Mouse (Mus musculus) kidney, embryonic 14.5 days (tissue): ENCODE results near the gene Pknox1. TPM values are rescaled to one million over a fixed set of nuclear protein-coding genes. Genes with fewer than 3 reads are reported as not detected.
"Not testable (repeated sequence)": the region's sequence is repeated elsewhere in the genome, so short reads cannot be mapped to it uniquely, and the experiment has no call there.

Experiments used
- ATAC-seq: fragments of 200-750 bp; cut with Nextera tagmentation; 2 replicates; pipeline ENCODE4 v1.8.0; 2017; ENCODE audit warnings: moderate number of reproducible peaks, mild to moderate bottlenecking, moderate TSS enrichment, moderate library complexity; ENCODE audit not compliant: low FRiP score, low TSS enrichment
- H3K27ac ChIP-seq: fragments of 300-500 bp; sonication (generic); 2 replicates; pipeline ENCODE4 v1.5.1; 2014; ENCODE audit warnings: low read depth, mild to moderate bottlenecking, low read length, moderate library complexity, mixed read lengths
- H3K27me3 ChIP-seq: fragments of 300-500 bp; sonication (generic); 2 replicates; pipeline ENCODE4 v1.6.1; 2014; ENCODE audit warnings: mild to moderate bottlenecking, low read length; ENCODE audit not compliant: control insufficient read depth, insufficient read depth
- H3K36me3 ChIP-seq: fragments of 300-500 bp; sonication (generic); 2 replicates; pipeline ENCODE4 v1.6.1; 2014; ENCODE audit warnings: low read length, mixed read lengths; ENCODE audit not compliant: control insufficient read depth, insufficient read depth
- H3K4me1 ChIP-seq: fragments of 300-500 bp; sonication (generic); 2 replicates; pipeline ENCODE4 v1.6.1; 2014; ENCODE audit warnings: low read length, mixed read lengths; ENCODE audit not compliant: control insufficient read depth, insufficient read depth
- H3K4me2 ChIP-seq: fragments of 300-500 bp; sonication (generic); replicated peaks from 2 replicates; pipeline ENCODE4 v1.6.1; 2014; ENCODE audit warnings: low read depth, mild to moderate bottlenecking, low read length
- H3K4me3 ChIP-seq: fragments of 300-500 bp; sonication (generic); 2 replicates; pipeline ENCODE4 v1.5.1; 2014; ENCODE audit warnings: mild to moderate bottlenecking, low read length
- H3K9ac ChIP-seq: fragments of 300-500 bp; sonication (generic); 2 replicates; pipeline ENCODE4 v1.6.1; 2014; ENCODE audit warnings: low read depth, mild to moderate bottlenecking, low read length, moderate library complexity
- H3K9me3 ChIP-seq: fragments of 300-500 bp; sonication (generic); 2 replicates; pipeline ENCODE4 v1.6.1; 2016; ENCODE audit warnings: low read length; ENCODE audit not compliant: control insufficient read depth
- WGBS: fragments of 180-500 bp; shearing (Covaris S2); extraction: QIAGEN DNeasy Blood & Tissue Kit; methylation state at CpG from one replicate; pipeline ENCODE4 v1.1.7; 2014; 5-methylcytosine and 5-hydroxymethylcytosine counted together
- polyA plus RNA-seq: library from polyadenylated mRNA; unstranded; fragments of >200 nt; fragmentation: Nextera tagmentation; extraction: Ambion mirVana; gene quantifications from 2 replicates; pipeline ENCODE4 v1.2.1, GENCODE M21; 2014

Pknox1 gene
- polyA plus RNA-seq, 1 experiment from 2014 or later, result 44.0 TPM

DNA sequence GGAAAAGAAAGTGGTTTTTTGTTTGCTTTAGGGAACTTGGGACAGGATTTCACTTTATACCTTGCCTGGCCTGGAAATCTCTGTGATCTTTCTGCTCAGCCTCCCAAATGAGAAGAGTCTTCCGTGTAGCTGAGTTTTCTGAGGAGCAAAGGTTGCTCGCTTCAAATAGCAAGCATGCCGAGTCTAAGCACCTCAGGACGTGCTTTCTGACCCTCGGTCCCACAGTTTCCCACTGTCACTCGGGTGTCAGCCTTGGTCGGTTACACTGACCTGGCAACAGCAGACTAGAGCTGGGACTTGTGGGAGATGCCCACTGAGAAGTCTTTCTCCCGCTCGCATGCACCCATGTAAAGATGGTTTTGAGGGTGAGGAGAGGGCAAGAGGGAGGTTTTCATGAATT is 33.4 kb downstream of the Pknox1 start:
- no peak overlapping the region for H3K4me3 ChIP-seq
- H3K9ac ChIP-seq, result no peak overlapping the region
- no peak overlapping the region for H3K4me2 ChIP-seq
- H3K9me3 ChIP-seq, result no peaks in the 10 kb centered on the region
- peaks cover 62% of the 10 kb centered on the region for H3K36me3 ChIP-seq
- no peak overlapping the region for H3K27ac ChIP-seq
- ATAC-seq, result no peak
- WGBS, result 90% methylated on average over 9 of the region's 9 CpGs
- no peaks in the 10 kb centered on the region for H3K4me1 ChIP-seq
- H3K27me3 ChIP-seq, result no peaks in the 10 kb centered on the region

DNA sequence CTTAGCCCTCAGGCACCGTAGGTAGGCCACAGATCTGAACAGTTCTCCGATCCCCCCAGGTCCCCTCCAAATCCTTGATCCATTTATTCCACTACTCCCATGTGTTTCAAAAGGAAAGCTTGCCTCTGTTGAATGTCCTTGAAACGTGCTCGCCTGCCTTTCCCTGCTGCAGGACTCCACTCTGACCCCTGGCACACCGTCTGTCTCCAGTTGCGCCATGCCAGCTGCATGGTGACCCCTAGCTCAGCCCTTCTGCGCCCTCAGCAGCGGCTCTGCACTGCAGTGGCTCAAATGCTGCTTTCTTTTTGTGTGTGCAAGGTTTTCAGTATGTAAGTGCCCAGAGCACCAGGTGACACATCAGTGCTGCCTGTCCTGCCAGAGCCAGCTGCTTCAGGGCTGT is 34.1 kb downstream of the Pknox1 start:
- Histone ChIP-seq H3K4me3 (no peak overlapping the region), H3K36me3 (peaks cover 65% of the 10 kb centered on the region), H3K9ac (no peak overlapping the region), H3K9me3 (no peaks in the 10 kb centered on the region), H3K27me3 (no peaks in the 10 kb centered on the region), H3K4me1 (no peaks in the 10 kb centered on the region), H3K4me2 (no peak overlapping the region), H3K27ac (no peak overlapping the region)
- ATAC-seq, result no peak
- 87% methylated on average over 8 of the region's 8 CpGs for WGBS

DNA sequence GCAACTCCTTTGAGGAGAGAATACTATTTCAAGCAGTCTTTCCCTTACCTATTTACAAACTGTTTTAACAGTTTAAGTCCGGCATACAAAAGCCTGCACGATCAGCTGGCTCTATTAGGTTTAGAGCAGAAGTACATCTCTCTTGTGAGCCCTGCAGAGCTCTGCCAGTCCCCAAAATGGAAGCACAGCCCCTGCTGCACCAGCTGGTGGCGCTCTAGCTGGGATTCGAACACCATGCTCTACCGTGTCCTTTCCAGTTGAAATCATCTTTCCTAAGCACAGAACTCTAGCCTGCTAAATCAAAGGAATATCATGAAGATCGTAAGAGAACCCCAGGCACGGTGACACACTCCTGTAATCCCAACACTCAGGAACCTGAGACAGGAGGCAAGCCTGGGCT is 41.9 kb downstream of the Pknox1 start:
- H3K27me3 ChIP-seq, result no peaks in the 10 kb centered on the region
- no peak overlapping the region for H3K4me2 ChIP-seq
- H3K4me3 ChIP-seq, result no peak overlapping the region
- H3K9ac ChIP-seq, result no peak overlapping the region
- no peak overlapping the region for H3K27ac ChIP-seq
- no peaks in the 10 kb centered on the region for H3K9me3 ChIP-seq
- 83% methylated on average over 7 of the region's 7 CpGs for WGBS
- H3K36me3 ChIP-seq, result peaks cover 35% of the 10 kb centered on the region
- no peaks in the 10 kb centered on the region for H3K4me1 ChIP-seq
- ATAC-seq, result no peak

DNA sequence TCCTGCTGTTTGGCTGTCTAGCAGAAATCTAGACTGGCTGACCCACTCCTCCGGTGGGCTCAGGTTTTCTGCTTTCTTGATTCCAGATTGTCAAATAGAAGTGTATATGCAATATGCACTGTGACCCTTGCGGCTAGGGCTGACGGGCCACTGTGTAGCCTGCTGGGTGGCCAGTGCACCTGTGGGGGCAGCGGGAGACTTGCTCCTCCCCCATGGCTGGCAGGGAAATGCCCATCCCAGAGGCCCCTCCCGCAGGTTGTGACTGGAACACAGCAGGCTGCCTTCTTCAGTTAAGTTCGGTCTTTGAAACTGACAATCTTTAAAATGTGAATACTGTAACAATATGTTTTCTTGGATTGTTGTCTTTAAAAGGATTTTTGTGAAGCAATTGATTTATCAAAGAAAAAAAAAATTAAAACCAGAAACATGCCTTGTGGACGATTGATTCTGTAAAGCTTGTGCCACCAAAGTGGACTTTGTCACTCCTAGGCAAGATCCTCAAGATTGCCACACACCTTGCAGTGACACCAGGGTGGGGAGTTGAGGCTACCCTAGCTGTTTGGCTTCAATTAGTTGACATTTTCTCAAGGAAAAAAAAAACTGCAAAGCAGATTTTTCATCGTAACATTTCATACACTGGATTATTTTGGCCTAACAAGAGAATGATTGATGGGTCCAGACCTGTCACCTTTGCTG is 42.9 kb downstream of the Pknox1 start:
- H3K27ac ChIP-seq, result no peak overlapping the region
- H3K4me2 ChIP-seq, result no peak overlapping the region
- ATAC-seq, result no peak
- no peaks in the 10 kb centered on the region for H3K9me3 ChIP-seq
- H3K9ac ChIP-seq, result no peak overlapping the region
- H3K36me3 ChIP-seq, result peaks cover 32% of the 10 kb centered on the region
- no peaks in the 10 kb centered on the region for H3K27me3 ChIP-seq
- whole genome bisulfite sequencing, result 79% methylated on average over 8 of the region's 8 CpGs
- no peak overlapping the region for H3K4me3 ChIP-seq
- H3K4me1 ChIP-seq, result no peaks in the 10 kb centered on the region

DNA sequence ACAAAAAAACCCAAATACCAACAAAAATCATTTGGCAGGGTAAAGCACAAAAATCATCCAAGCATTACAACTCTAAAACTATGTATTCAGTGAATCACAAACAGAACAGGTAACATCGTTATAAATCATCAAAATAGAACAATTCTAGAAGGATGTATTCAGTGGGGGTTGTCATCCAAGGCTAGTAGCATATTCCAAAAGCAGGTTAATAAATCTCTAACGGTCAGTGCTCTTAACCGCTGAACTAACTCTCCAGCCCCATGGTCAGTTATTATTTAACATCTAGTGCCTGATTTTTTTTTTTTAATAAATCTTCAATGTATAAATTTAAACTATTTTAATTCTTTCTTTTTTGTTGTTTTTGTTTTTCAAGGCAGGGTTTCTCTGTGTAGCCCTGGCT is 44.6 kb downstream of the Pknox1 start:
- 94% methylated on average over 3 of the region's 3 CpGs for WGBS
- not testable (repeated sequence) for H3K27me3 ChIP-seq, H3K4me2 ChIP-seq, H3K4me1 ChIP-seq, H3K4me3 ChIP-seq, H3K9ac ChIP-seq, H3K27ac ChIP-seq, ATAC-seq, H3K9me3 ChIP-seq
- peaks cover 19% of the 10 kb centered on the region for H3K36me3 ChIP-seq

DNA sequence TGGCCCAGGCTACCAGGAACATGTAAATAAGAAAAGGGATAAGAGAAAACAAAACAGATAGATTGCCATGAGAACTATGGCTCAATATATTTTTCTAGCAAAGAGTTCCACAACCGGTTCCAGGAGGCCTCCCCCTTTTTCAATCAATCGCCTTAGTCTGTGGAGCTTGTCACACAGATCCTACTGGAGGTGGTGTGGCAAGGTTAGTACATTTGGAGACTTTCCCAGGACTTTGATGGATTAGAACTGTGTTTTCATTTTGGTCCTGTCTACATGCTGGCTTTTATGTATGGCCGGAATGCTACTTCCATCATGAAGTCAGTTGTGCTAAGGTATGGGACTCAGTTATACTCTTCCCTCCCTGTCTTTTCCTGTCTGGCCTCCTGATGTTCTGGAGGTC is 45.4 kb downstream of the Pknox1 start:
- Histone ChIP-seq H3K4me2 (no peak overlapping the region), H3K9ac (no peak overlapping the region), H3K27ac (no peak overlapping the region), H3K27me3 (no peaks in the 10 kb centered on the region), H3K4me1 (no peaks in the 10 kb centered on the region), H3K36me3 (peaks cover 17% of the 10 kb centered on the region), H3K9me3 (no peaks in the 10 kb centered on the region), H3K4me3 (no peak overlapping the region)
- 87% methylated on average over 3 of the region's 3 CpGs for WGBS
- ATAC-seq, result no peak

DNA sequence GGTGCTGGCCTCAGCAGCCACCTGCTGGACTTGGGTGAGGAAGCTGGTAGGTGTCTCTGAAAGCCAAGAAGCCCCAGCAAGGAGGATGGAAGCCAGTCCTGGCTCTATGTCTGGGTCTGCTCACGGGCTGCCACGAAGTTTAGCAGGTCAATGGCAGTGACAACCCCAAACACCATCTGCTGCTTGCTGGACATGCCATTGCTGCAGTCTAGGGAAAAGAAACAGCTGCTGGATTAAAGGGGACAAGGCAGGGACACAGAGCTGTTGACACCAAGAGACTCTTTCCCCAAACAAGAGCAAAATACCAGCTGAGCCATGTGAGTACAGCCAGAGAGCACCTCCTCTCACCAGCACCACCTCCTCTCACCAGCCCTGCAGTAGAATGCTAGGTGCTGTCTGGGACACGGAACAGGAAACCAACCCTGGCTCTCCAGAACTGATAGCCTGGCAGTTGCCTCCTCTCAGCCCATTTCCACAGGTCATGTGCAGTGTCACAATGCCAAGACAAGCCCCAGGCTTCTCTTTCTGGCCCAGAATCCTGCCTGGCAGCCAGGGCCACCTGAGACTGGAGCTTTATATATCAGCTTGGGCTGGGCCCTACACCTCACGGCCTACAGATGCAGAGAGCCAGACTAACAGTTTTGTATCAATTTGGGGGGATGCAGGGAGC is 48.7 kb downstream of the Pknox1 start:
- no peak for ATAC-seq
- H3K27me3 ChIP-seq, result no peaks in the 10 kb centered on the region
- H3K4me1 ChIP-seq, result no peaks in the 10 kb centered on the region
- H3K9me3 ChIP-seq, result no peaks in the 10 kb centered on the region
- no peak overlapping the region for H3K27ac ChIP-seq
- H3K4me2 ChIP-seq, result no peak overlapping the region
- no peak overlapping the region for H3K4me3 ChIP-seq
- H3K36me3 ChIP-seq, result no peaks in the 10 kb centered on the region
- H3K9ac ChIP-seq, result no peak overlapping the region
- whole genome bisulfite sequencing, result 67% methylated on average over 4 of the region's 4 CpGs

DNA sequence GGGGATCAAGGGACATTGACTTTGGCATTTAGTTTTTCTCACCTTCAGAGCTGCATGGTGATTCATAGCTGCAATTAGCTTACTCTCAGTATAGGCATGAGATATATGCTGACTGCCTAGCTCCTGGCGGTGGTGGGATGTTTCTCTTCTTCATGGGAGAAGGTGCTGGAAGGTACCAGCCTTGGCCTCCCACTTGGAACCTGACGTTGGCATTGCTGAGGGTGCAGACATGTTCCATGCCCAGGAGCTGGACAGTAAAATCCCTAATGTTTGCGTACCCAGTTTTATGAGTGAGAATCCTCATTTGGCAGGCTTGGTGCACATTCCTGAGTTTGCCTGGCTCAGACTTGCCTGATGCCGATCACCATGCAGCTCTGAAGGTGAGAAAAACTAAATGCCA is 58.6 kb downstream of the Pknox1 start:
- WGBS, result 91% methylated on average over 4 of the region's 4 CpGs
- H3K27me3 ChIP-seq, result no peaks in the 10 kb centered on the region
- H3K9me3 ChIP-seq, result no peaks in the 10 kb centered on the region
- no peak overlapping the region for H3K9ac ChIP-seq
- no peak overlapping the region for H3K27ac ChIP-seq
- no peaks in the 10 kb centered on the region for H3K4me1 ChIP-seq
- H3K4me2 ChIP-seq, result no peak overlapping the region
- no peaks in the 10 kb centered on the region for H3K36me3 ChIP-seq
- H3K4me3 ChIP-seq, result no peak overlapping the region
- ATAC-seq, result no peak

DNA sequence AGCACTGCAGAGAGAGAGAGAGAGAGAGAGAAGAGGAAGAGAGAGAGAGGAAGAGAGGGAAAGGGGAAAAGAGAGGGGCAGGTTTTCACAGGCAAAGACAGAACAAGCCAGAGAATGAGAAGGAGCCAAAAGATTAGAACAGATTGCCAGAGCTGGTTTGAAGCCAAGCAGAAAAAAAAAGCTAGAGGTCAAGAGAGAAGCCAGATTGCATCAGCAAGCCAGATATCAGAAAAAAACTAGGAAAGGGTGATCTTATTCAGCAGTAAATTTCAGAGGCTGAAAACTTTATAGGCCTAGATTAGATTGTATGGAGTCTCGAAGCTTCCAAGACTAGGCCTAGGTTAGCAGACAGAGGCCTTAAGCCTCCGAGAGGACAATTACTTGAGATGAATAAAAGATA is 63.4 kb downstream of the Pknox1 start:
- no peak overlapping the region for H3K4me3 ChIP-seq
- ATAC-seq, result no peak
- H3K36me3 ChIP-seq, result no peaks in the 10 kb centered on the region
- 94% methylated on average over 2 of the region's 2 CpGs for WGBS
- H3K4me1 ChIP-seq, result no peaks in the 10 kb centered on the region
- no peak overlapping the region for H3K4me2 ChIP-seq
- no peak overlapping the region for H3K9ac ChIP-seq
- H3K9me3 ChIP-seq, result 0 out of 2 replicates have a peak, but pooled peaks cover 2% of the 10 kb centered on the region
- H3K27ac ChIP-seq, result no peak overlapping the region
- no peaks in the 10 kb centered on the region for H3K27me3 ChIP-seq
